ENCODE assay signal across 13 mouse cellular contexts in the genomic region with DNA sequence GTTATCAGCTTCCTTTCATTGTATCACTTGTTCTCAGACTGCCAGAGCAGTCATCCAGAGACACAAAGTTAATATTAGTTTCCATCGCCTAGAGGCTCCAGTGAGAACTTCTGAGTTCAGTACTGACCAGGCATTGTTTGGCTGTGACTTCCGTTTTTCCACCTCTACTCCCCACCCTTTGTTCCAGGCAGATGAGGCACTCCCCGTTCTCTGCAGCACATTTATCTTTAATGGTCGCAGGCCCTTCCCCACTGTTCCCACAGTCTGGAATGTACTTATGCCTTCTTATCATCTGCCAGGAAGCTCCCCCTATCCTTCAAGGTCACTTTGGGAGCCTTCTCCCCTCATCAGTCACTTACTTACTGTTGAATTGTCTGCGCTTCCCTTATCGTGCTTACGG.
DNase-seq lines count a peak whose midpoint lies in the region; ATAC-seq lines count a peak whose summit lies in the region.
"Had no signal": no experiment of that assay in that cellular context is flagged by ENCODE, and none has a peak within 500 bp of the region (broad histone marks: within the 10 kb centered on the region; RNA-seq: fewer than 3 reads in every experiment).

No protein-coding gene starts in this region.

- H3K4me3 ChIP-seq in heart, embryonic 13.5 days, result peak overlapping the region; percentile 4
- H3K4me3 ChIP-seq in liver, embryonic 12.5 days, result no peak overlapping the region
- H3K4me3 ChIP-seq in stomach, embryonic 14.5 days (ENCODE audit: low read depth, low read length), result no peak overlapping the region
- H3K4me3 ChIP-seq: forebrain, embryonic 13.5 days had no signal

- peak overlapping the region; percentile 87 for H3K27ac ChIP-seq in heart, embryonic 13.5 days (replicated peaks)
- no peak overlapping the region for H3K27ac ChIP-seq in liver, embryonic 12.5 days
- peak overlapping the region; percentile 70 for H3K27ac ChIP-seq in stomach, embryonic 14.5 days (ENCODE audit: low read length)
- H3K27ac ChIP-seq: forebrain, embryonic 13.5 days had no signal

- H3K9ac ChIP-seq in heart, embryonic 13.5 days, result peak overlapping the region; percentile 41
- no peak overlapping the region for H3K9ac ChIP-seq in liver, embryonic 12.5 days
- no peak overlapping the region for H3K9ac ChIP-seq in stomach, embryonic 14.5 days (replicated peaks; ENCODE audit: low read depth, low read length)
- H3K9ac ChIP-seq: forebrain, embryonic 13.5 days had no signal

- no peaks in the 10 kb centered on the region for H3K36me3 ChIP-seq in heart, embryonic 13.5 days
- no peaks in the 10 kb centered on the region for H3K36me3 ChIP-seq in liver, embryonic 12.5 days
- H3K36me3 ChIP-seq in stomach, embryonic 14.5 days (ENCODE audit: control insufficient read depth, insufficient read depth, low read length), result no peaks in the 10 kb centered on the region

- peaks cover 64% of the 10 kb centered on the region for H3K4me1 ChIP-seq in heart, embryonic 13.5 days
- peaks cover 41% of the 10 kb centered on the region for H3K4me1 ChIP-seq in liver, embryonic 12.5 days
- peaks cover 37% of the 10 kb centered on the region for H3K4me1 ChIP-seq in stomach, embryonic 14.5 days (ENCODE audit: control insufficient read depth, insufficient read depth, low read length)
- H3K4me1 ChIP-seq: forebrain, embryonic 13.5 days had no signal

- H3K9me3 ChIP-seq in heart, embryonic 13.5 days, result no peaks in the 10 kb centered on the region
- H3K9me3 ChIP-seq in liver, embryonic 12.5 days (replicated peaks), result no peaks in the 10 kb centered on the region
- no peaks in the 10 kb centered on the region for H3K9me3 ChIP-seq in stomach, embryonic 14.5 days (ENCODE audit: control insufficient read depth, low read depth, low read length)
- H3K9me3 ChIP-seq: forebrain, embryonic 13.5 days; megakaryocyte, embryonic 14.5 days had no signal

- DNase-seq in kidney, postnatal 14 days, result peak; percentile 23
- DNase-seq in kidney, postnatal 10 days, result no peak
- DNase-seq in B cell, adult 2 months, result no peak
- DNase-seq in right cerebral cortex, postnatal 4 days, result no peak
- DNase-seq in cerebellum, postnatal 36 days, result no peak
- DNase-seq: adrenal gland, postnatal 36 days; cerebellum, adult 9-11 months; spleen, adult 18-20 months had no signal

- 6% methylated on average over 7 of the region's 7 CpGs for WGBS in heart, embryonic 13.5 days
- WGBS in liver, embryonic 12.5 days (ENCODE audit: insufficient replicate concordance), result 23% methylated on average over 7 of the region's 7 CpGs
- 23% methylated on average over 7 of the region's 7 CpGs for WGBS in stomach, embryonic 14.5 days

- ATAC-seq in heart, embryonic 13.5 days (ENCODE audit: extremely low read depth, insufficient number of reproducible peaks, low FRiP score, low TSS enrichment), result no peak; the same call in 1 of the 2 replicates
- ATAC-seq in liver, embryonic 12.5 days, result no peak
- ATAC-seq in stomach, embryonic 14.5 days (ENCODE audit: insufficient number of reproducible peaks, insufficient read depth, low FRiP score, low read depth), result no peak
- ATAC-seq: forebrain, embryonic 13.5 days had no signal

- peak overlapping the region; percentile 55 for H3K4me2 ChIP-seq in heart, embryonic 13.5 days
- peak overlapping the region; percentile 14; the same call in 1 of the 2 replicates for H3K4me2 ChIP-seq in liver, embryonic 12.5 days
- H3K4me2 ChIP-seq in stomach, embryonic 14.5 days (replicated peaks; ENCODE audit: low read depth, low read length), result no peak overlapping the region; the same call in 1 of the 2 replicates
- H3K4me2 ChIP-seq: forebrain, embryonic 13.5 days had no signal

- no peaks in the 10 kb centered on the region for H3K27me3 ChIP-seq in heart, embryonic 13.5 days (replicated peaks)
- H3K27me3 ChIP-seq in liver, embryonic 12.5 days (replicated peaks), result no peaks in the 10 kb centered on the region
- H3K27me3 ChIP-seq in stomach, embryonic 14.5 days (ENCODE audit: control insufficient read depth, insufficient read depth, low read length), result no peaks in the 10 kb centered on the region
- H3K27me3 ChIP-seq: forebrain, embryonic 13.5 days; megakaryocyte, embryonic 14.5 days had no signal
